Mouse (Mus musculus) hindbrain, postnatal 0 days (tissue): ENCODE measurements around the gene Mical3. TPM values are rescaled to one million over a fixed set of nuclear protein-coding genes. Genes with fewer than 3 reads are reported as not detected.

Experiments used
- ATAC-seq: fragments of 200-750 bp; cut with Nextera tagmentation; 2 replicates; pipeline ENCODE4 v1.8.0; 2017; ENCODE audit warnings: mild to moderate bottlenecking, moderate TSS enrichment, moderate library complexity
- DNase-seq: peaks from one replicate; pipeline ENCODE4 v3.0.0-alpha.2; 2015; ENCODE audit warnings: low spot score
- H3K27ac ChIP-seq: fragments of 300-500 bp; sonication (generic); 2 replicates; pipeline ENCODE4 v1.5.1; 2014; ENCODE audit warnings: mild to moderate bottlenecking
- H3K27me3 ChIP-seq: fragments of 300-500 bp; sonication (generic); 2 replicates; pipeline ENCODE4 v1.6.1; 2014; ENCODE audit warnings: low read length, mixed read lengths; ENCODE audit not compliant: insufficient read depth
- H3K36me3 ChIP-seq: fragments of 300-500 bp; sonication (generic); 2 replicates; pipeline ENCODE4 v1.6.1; 2014; ENCODE audit warnings: low read length, mixed read lengths; ENCODE audit not compliant: insufficient read depth
- H3K4me1 ChIP-seq: fragments of 300-500 bp; sonication (generic); 2 replicates; pipeline ENCODE4 v1.6.1; 2014; ENCODE audit warnings: antibody characterized with exemption, low read length, mixed read lengths; ENCODE audit not compliant: insufficient read depth
- H3K4me2 ChIP-seq: fragments of 300-500 bp; sonication (generic); 2 replicates; pipeline ENCODE4 v1.6.1; 2014; ENCODE audit warnings: low read depth, mild to moderate bottlenecking, low read length, moderate library complexity, mixed read lengths
- H3K4me3 ChIP-seq: fragments of 300-500 bp; sonication (generic); 2 replicates; pipeline ENCODE4 v1.5.1; 2014; ENCODE audit warnings: low read length
- H3K9ac ChIP-seq: fragments of 300-500 bp; sonication (generic); replicated peaks from 2 replicates; pipeline ENCODE4 v1.6.1; 2014; ENCODE audit warnings: mild to moderate bottlenecking, low read length, moderate library complexity, mixed read lengths
- H3K9me3 ChIP-seq: fragments of 300-500 bp; sonication (generic); 2 replicates; pipeline ENCODE4 v1.6.1; 2016; ENCODE audit warnings: low read length, mixed read lengths
- CTCF ChIP-seq: IDR thresholded peaks from 2 replicates; pipeline ENCODE4 v1.5.1; 2016; ENCODE audit warnings: antibody characterized with exemption, control low read depth, low read depth
- WGBS: fragments of 180-500 bp; shearing (Covaris S2); extraction: QIAGEN DNeasy Blood & Tissue Kit; methylation state at CpG from one replicate; pipeline ENCODE4 v1.1.7; 2014; 5-methylcytosine and 5-hydroxymethylcytosine counted together
- polyA plus RNA-seq: library from polyadenylated mRNA; unstranded; fragments of >200 nt; fragmentation: Nextera tagmentation; extraction: Ambion mirVana; gene quantifications from 2 replicates; pipeline ENCODE4 v1.2.1, GENCODE M21; 2015
- total RNA-seq: library from RNA; depleted of rRNA; stranded (reverse); fragments of >200 nt; gene quantifications from 2 replicates; pipeline ENCODE4 v1.2.3, GENCODE M21; 2014

The Mical3 gene
- total and polyA plus RNA-seq, 2 experiments from 2014 or later = 19.3 to 60.2 TPM

GRCm38 (mm10) chr6:120937999-120938608, 192.7 kb downstream of the Mical3 start:
- Histone ChIP-seq H3K4me1 (no peaks in the 10 kb centered on the region), H3K27me3 (no peaks in the 10 kb centered on the region), H3K9me3 (no peaks in the 10 kb centered on the region), H3K4me3 (no peak overlapping the region), H3K27ac (no peak overlapping the region), H3K4me2 (no peak overlapping the region), H3K36me3 (peaks cover 13% of the 10 kb centered on the region), H3K9ac (no peak overlapping the region)
- ATAC-seq (no peak), DNase-seq (no peak)
- WGBS = 79% methylated on average over 11 of the region's 11 CpGs
- no peak for TF ChIP-seq CTCF

DNA sequence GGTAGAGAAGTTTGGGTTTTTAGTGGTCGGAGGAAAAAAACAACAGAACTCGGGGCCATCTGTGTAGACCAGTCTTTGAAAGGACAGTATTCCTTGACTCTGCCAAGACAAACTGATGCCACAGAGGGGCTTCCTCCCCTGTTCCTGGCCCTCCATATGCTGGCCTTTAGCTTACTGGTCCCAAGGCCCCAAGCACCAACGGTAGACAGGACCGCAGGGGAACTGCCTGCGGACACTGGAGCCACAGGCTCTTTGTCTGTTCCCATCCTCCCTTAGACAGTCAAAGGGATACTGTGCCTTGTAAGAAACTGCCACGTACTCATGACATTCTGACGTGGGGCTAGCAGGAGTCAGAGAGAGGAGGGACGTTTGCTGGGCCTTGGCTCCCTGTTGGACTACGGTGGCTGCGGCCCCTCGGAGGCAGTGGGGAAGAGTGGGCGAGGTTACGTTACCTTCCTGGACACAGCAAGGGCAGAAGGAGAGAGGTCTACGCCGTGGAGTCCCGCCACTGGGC, 193.6 kb downstream of the Mical3 start:
- 77% methylated on average over 16 of the region's 16 CpGs for WGBS
- H3K9me3 ChIP-seq = no peaks in the 10 kb centered on the region
- no peaks in the 10 kb centered on the region for H3K27me3 ChIP-seq
- ATAC-seq (no peak), DNase-seq (no peak)
- no peak for TF ChIP-seq CTCF
- no peak overlapping the region for H3K4me2 ChIP-seq
- H3K9ac ChIP-seq = no peak overlapping the region
- no peak overlapping the region for H3K27ac ChIP-seq
- no peak overlapping the region for H3K4me3 ChIP-seq
- H3K4me1 ChIP-seq = no peaks in the 10 kb centered on the region
- H3K36me3 ChIP-seq = peaks cover 20% of the 10 kb centered on the region

DNA sequence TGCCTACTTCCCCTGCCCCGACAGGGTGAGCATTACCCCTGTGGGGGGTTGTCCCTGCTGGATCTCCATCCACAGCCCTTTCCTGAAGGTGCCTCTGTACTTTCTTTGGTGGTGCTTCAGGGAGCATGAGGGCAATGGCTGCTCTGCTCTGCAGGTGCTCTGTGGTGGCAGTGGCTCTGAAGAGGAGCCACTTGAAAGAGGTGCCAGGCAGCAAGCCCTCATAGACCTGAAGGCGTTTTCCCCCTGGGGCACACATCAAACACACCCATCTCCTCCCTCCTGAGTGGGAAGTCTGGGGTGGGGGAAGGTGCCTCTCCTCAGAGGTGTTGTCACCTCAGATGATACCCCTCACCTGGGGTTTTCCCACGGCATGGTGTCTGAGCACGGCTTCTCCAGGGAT, 196.6 kb downstream of the Mical3 start:
- Histone ChIP-seq H3K27ac (no peak overlapping the region), H3K4me3 (no peak overlapping the region), H3K4me2 (no peak overlapping the region), H3K36me3 (peaks cover 20% of the 10 kb centered on the region), H3K4me1 (no peaks in the 10 kb centered on the region), H3K9ac (no peak overlapping the region), H3K9me3 (no peaks in the 10 kb centered on the region), H3K27me3 (no peaks in the 10 kb centered on the region)
- 73% methylated on average over 4 of the region's 4 CpGs for WGBS
- TF ChIP-seq CTCF = no peak
- ATAC-seq (no peak), DNase-seq (no peak)

GRCm38 (mm10) chr6:120933670-120934069, 197.1 kb downstream of the Mical3 start:
- 94% methylated on average over 7 of the region's 7 CpGs for WGBS
- H3K36me3 ChIP-seq = peaks cover 20% of the 10 kb centered on the region

DNA sequence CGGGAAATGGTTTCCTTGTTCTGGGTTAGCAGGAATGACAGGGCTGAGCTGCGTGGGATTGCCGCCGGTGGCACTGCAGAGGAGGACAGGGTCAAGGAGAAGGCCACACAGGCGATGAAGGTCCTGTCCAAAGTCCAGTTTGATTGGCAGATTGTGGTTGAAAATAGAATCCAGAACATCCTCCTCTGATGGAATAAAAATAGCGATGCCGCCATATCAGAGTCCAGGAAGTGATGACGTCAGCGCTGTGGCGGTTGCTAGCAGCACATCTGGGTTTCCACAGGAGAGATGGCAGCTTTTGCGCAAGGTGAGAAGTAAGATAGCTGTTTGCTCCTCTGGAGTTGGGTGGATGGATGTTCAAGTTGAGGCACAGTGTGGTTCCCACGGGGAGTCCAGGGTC, 198.2 kb downstream of the Mical3 start:
- Histone ChIP-seq H3K9ac (no peak overlapping the region), H3K36me3 (peaks cover 20% of the 10 kb centered on the region), H3K9me3 (no peaks in the 10 kb centered on the region), H3K4me1 (no peaks in the 10 kb centered on the region), H3K27me3 (no peaks in the 10 kb centered on the region), H3K27ac (no peak overlapping the region), H3K4me3 (no peak overlapping the region), H3K4me2 (no peak overlapping the region)
- DNase-seq = no peak
- no peak for TF ChIP-seq CTCF
- ATAC-seq = no peak
- WGBS = 93% methylated on average over 12 of the region's 12 CpGs

More at GRCm38 (mm10) chr6:120933670-120934069, 197.1 kb downstream of the Mical3 start:
- no peak for TF ChIP-seq CTCF
- Histone ChIP-seq H3K9me3 (no peaks in the 10 kb centered on the region), H3K4me1 (no peaks in the 10 kb centered on the region), H3K4me2 (no peak overlapping the region), H3K27me3 (no peaks in the 10 kb centered on the region), H3K4me3 (no peak overlapping the region), H3K9ac (no peak overlapping the region), H3K27ac (no peak overlapping the region)
- ATAC-seq = no peak
- no peak for DNase-seq

DNA sequence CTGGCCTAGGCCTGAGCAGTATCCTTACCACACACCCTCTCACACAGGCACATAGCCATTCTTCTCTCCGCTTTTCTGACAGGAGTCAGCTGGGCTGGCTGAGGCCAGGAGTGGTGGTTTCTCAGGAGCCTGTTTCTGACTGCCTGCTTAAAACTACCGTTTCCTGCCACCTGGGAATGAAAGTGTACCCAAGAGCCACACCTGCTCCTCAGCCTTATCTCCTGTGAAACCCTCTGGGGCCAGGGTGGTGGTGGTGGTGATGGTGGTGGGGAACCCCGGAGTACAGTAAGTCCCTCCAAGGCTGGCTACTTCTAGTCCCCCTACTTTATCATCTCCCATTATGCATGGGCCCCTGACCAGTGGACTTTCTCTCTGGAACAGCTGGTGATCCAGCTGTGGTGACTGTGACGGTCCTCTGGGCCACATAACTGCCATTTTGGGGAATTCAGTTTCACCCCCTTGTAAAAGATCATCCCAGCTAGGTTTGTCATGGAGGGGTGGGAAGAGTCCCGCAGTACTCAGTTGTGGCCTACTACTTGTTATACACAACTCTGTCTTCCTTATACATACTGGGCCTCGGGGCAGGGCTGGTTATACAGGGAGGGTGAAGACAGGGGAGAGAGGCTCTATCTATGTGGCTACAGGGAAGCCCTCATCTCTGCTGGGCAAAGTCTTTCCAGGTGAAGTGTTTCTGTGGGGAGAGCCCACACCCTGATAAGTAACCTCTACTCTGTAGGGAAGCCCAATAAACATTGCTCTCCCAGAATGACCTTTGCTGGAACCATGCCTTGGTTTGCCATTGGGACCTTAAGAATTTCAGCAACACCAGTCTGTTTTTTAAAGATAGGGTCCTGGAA, 200.1 kb downstream of the Mical3 start:
- Histone ChIP-seq H3K27me3 (no peaks in the 10 kb centered on the region), H3K27ac (no peak overlapping the region), H3K9me3 (no peaks in the 10 kb centered on the region), H3K4me3 (no peak overlapping the region), H3K4me1 (no peaks in the 10 kb centered on the region), H3K36me3 (peaks cover 20% of the 10 kb centered on the region), H3K4me2 (no peak overlapping the region), H3K9ac (no peak overlapping the region)
- ATAC-seq = no peak
- DNase-seq = no peak
- TF ChIP-seq CTCF = no peak
- 86% methylated on average over 6 of the region's 6 CpGs for WGBS

- Histone ChIP-seq H3K4me2 (no peak overlapping the region), H3K4me3 (no peak overlapping the region), H3K4me1 (no peaks in the 10 kb centered on the region), H3K9me3 (no peaks in the 10 kb centered on the region), H3K36me3 (peaks cover 14% of the 10 kb centered on the region), H3K27ac (no peak overlapping the region), H3K9ac (no peak overlapping the region), H3K27me3 (no peaks in the 10 kb centered on the region)
- ATAC-seq = no peak
- 84% methylated on average over 1 of the region's 1 CpGs for WGBS
- no peak for DNase-seq
- no peak for TF ChIP-seq CTCF
Observed at GRCm38 (mm10) chr6:120929421-120929820, 201.4 kb downstream of the Mical3 start.
